Mouse (Mus musculus): ENCODE measurements around the gene Fbrs.

- TF ChIP-seq CTCF (IDR thresholded peaks at IDR 0.05; ENCODE audit: low read depth) = no peak
- no peak for TF ChIP-seq EP300 (optimal IDR thresholded peaks at IDR 0.05)
These were observed 34.8 kb downstream of the Fbrs start for GRCm38 (mm10) chr7:127513781-127514180.

All from stomach, postnatal 0 days (tissue).